Mouse (Mus musculus): ENCODE results near the gene Asxl2. TPM values are rescaled to one million over a fixed set of nuclear protein-coding genes. Genes with fewer than 3 reads are reported as not detected.

Asxl2 gene
- polyA plus RNA-seq, 1 experiment from 2014 or later = 25.6 TPM

- H3K9ac ChIP-seq (replicated peaks; ENCODE audit: low read depth, low read length) = no peak overlapping the region
- H3K4me3 ChIP-seq (ENCODE audit: low read depth, low read length) = no peak overlapping the region
- H3K27me3 ChIP-seq (ENCODE audit: control insufficient read depth, insufficient read depth, low read length) = no peaks in the 10 kb centered on the region
- 87% methylated on average over 1 of the region's 1 CpGs for WGBS
- H3K36me3 ChIP-seq (ENCODE audit: control insufficient read depth, insufficient read depth, low read length) = no peaks in the 10 kb centered on the region
- no peaks in the 10 kb centered on the region for H3K9me3 ChIP-seq (ENCODE audit: control insufficient read depth, low read depth, low read length)
- 0 out of 2 replicates have a peak, but pooled peaks cover 4% of the 10 kb centered on the region for H3K4me1 ChIP-seq (ENCODE audit: control insufficient read depth, insufficient read depth, low read length)
- no peak for ATAC-seq (ENCODE audit: insufficient number of reproducible peaks, insufficient read depth, low FRiP score, low read depth)
- H3K4me2 ChIP-seq (replicated peaks; ENCODE audit: low read depth, low read length) = no peak overlapping the region
- no peak overlapping the region for H3K27ac ChIP-seq (ENCODE audit: low read length)
These were observed 3.9 kb upstream of the Asxl2 start for GRCm38 (mm10) chr12:3422786-3423185.

- Histone ChIP-seq H3K4me2 (replicated peaks; ENCODE audit: low read depth, low read length) (no peak overlapping the region), H3K36me3 (ENCODE audit: control insufficient read depth, insufficient read depth, low read length) (no peaks in the 10 kb centered on the region), H3K9ac (replicated peaks; ENCODE audit: low read depth, low read length) (no peak overlapping the region), H3K27ac (ENCODE audit: low read length) (no peak overlapping the region), H3K27me3 (ENCODE audit: control insufficient read depth, insufficient read depth, low read length) (no peaks in the 10 kb centered on the region), H3K4me3 (ENCODE audit: low read depth, low read length) (no peak overlapping the region), H3K9me3 (ENCODE audit: control insufficient read depth, low read depth, low read length) (no peaks in the 10 kb centered on the region), H3K4me1 (ENCODE audit: control insufficient read depth, insufficient read depth, low read length) (peaks cover 4% of the 10 kb centered on the region; the same call in 1 of the 2 replicates)
- 75% methylated on average over 2 of the region's 2 CpGs for WGBS
- ATAC-seq (ENCODE audit: insufficient number of reproducible peaks, insufficient read depth, low FRiP score, low read depth) = no peak
These were observed 2.5 kb upstream of the Asxl2 start for GRCm38 (mm10) chr12:3424179-3424578.

- Histone ChIP-seq H3K36me3 (ENCODE audit: control insufficient read depth, insufficient read depth, low read length) (no peaks in the 10 kb centered on the region), H3K27me3 (ENCODE audit: control insufficient read depth, insufficient read depth, low read length) (no peaks in the 10 kb centered on the region), H3K27ac (ENCODE audit: low read length) (peak overlapping the region; percentile 90), H3K4me3 (ENCODE audit: low read depth, low read length) (peak overlapping the region; percentile 94), H3K9ac (replicated peaks; ENCODE audit: low read depth, low read length) (peak overlapping the region; percentile 25), H3K4me1 (ENCODE audit: control insufficient read depth, insufficient read depth, low read length) (peaks cover 4% of the 10 kb centered on the region; the same call in 1 of the 2 replicates), H3K4me2 (replicated peaks; ENCODE audit: low read depth, low read length) (peak overlapping the region; percentile 70), H3K9me3 (ENCODE audit: control insufficient read depth, low read depth, low read length) (no peaks in the 10 kb centered on the region)
- ATAC-seq (ENCODE audit: insufficient number of reproducible peaks, insufficient read depth, low FRiP score, low read depth) = peak; percentile 7; the same call in 1 of the 2 replicates
- 38% methylated on average over 15 of the region's 15 CpGs for WGBS
These were observed 999 bp upstream of the Asxl2 start for GRCm38 (mm10) chr12:3425375-3426341.

- Histone ChIP-seq H3K36me3 (ENCODE audit: control insufficient read depth, insufficient read depth, low read length) (no peaks in the 10 kb centered on the region), H3K4me3 (ENCODE audit: low read depth, low read length) (peak overlapping the region; percentile 94), H3K27ac (ENCODE audit: low read length) (peak overlapping the region; percentile 94), H3K4me1 (ENCODE audit: control insufficient read depth, insufficient read depth, low read length) (peaks cover 4% of the 10 kb centered on the region; the same call in 1 of the 2 replicates), H3K9ac (replicated peaks; ENCODE audit: low read depth, low read length) (peak overlapping the region; percentile 89), H3K9me3 (ENCODE audit: control insufficient read depth, low read depth, low read length) (no peaks in the 10 kb centered on the region), H3K27me3 (ENCODE audit: control insufficient read depth, insufficient read depth, low read length) (no peaks in the 10 kb centered on the region), H3K4me2 (replicated peaks; ENCODE audit: low read depth, low read length) (peak overlapping the region; percentile 42)
- WGBS = under 1% methylated on average over 65 of the region's 65 CpGs
- ATAC-seq (ENCODE audit: insufficient number of reproducible peaks, insufficient read depth, low FRiP score, low read depth) = peak; percentile 63
These were observed 621 bp downstream of the Asxl2 start for GRCm38 (mm10) chr12:3427067-3427889.

- H3K4me2 ChIP-seq (replicated peaks; ENCODE audit: low read depth, low read length) = peak overlapping the region; percentile 42
- peak overlapping the region; percentile 94 for H3K4me3 ChIP-seq (ENCODE audit: low read depth, low read length)
- no peaks in the 10 kb centered on the region for H3K27me3 ChIP-seq (ENCODE audit: control insufficient read depth, insufficient read depth, low read length)
- no peaks in the 10 kb centered on the region for H3K9me3 ChIP-seq (ENCODE audit: control insufficient read depth, low read depth, low read length)
- no peak overlapping the region for H3K27ac ChIP-seq (ENCODE audit: low read length)
- peaks cover 4% of the 10 kb centered on the region; the same call in 1 of the 2 replicates for H3K4me1 ChIP-seq (ENCODE audit: control insufficient read depth, insufficient read depth, low read length)
- no peak for ATAC-seq (ENCODE audit: insufficient number of reproducible peaks, insufficient read depth, low FRiP score, low read depth)
- H3K9ac ChIP-seq (replicated peaks; ENCODE audit: low read depth, low read length) = no peak overlapping the region; the same call in 1 of the 2 replicates
- H3K36me3 ChIP-seq (ENCODE audit: control insufficient read depth, insufficient read depth, low read length) = no peaks in the 10 kb centered on the region
- 64% methylated on average over 11 of the region's 11 CpGs for WGBS
These were observed 1.5 kb downstream of the Asxl2 start for GRCm38 (mm10) chr12:3427891-3428775.

- Histone ChIP-seq H3K27me3 (ENCODE audit: control insufficient read depth, insufficient read depth, low read length) (no peaks in the 10 kb centered on the region), H3K4me3 (ENCODE audit: low read depth, low read length) (no peak overlapping the region), H3K4me2 (replicated peaks; ENCODE audit: low read depth, low read length) (no peak overlapping the region), H3K9ac (replicated peaks; ENCODE audit: low read depth, low read length) (no peak overlapping the region), H3K9me3 (ENCODE audit: control insufficient read depth, low read depth, low read length) (no peaks in the 10 kb centered on the region), H3K27ac (ENCODE audit: low read length) (no peak overlapping the region), H3K36me3 (ENCODE audit: control insufficient read depth, insufficient read depth, low read length) (no peaks in the 10 kb centered on the region), H3K4me1 (ENCODE audit: control insufficient read depth, insufficient read depth, low read length) (peaks cover 4% of the 10 kb centered on the region; the same call in 1 of the 2 replicates)
- WGBS = 74% methylated on average over 2 of the region's 2 CpGs
- no peak for ATAC-seq (ENCODE audit: insufficient number of reproducible peaks, insufficient read depth, low FRiP score, low read depth)
These were observed 3.2 kb downstream of the Asxl2 start for GRCm38 (mm10) chr12:3429681-3430442.

GRCm38 (mm10) chr12:3430443-3430753 is 3.7 kb downstream of the Asxl2 start:
- H3K4me3 ChIP-seq (ENCODE audit: low read depth, low read length) = no peak overlapping the region
- no peak overlapping the region for H3K4me2 ChIP-seq (replicated peaks; ENCODE audit: low read depth, low read length)
- no peaks in the 10 kb centered on the region for H3K9me3 ChIP-seq (ENCODE audit: control insufficient read depth, low read depth, low read length)
- ATAC-seq (ENCODE audit: insufficient number of reproducible peaks, insufficient read depth, low FRiP score, low read depth) = no peak
- H3K4me1 ChIP-seq (ENCODE audit: control insufficient read depth, insufficient read depth, low read length) = peaks cover under 1% of the 10 kb centered on the region; the same call in 1 of the 2 replicates
- H3K27me3 ChIP-seq (ENCODE audit: control insufficient read depth, insufficient read depth, low read length) = no peaks in the 10 kb centered on the region
- H3K9ac ChIP-seq (replicated peaks; ENCODE audit: low read depth, low read length) = no peak overlapping the region
- no peak overlapping the region for H3K27ac ChIP-seq (ENCODE audit: low read length)
- H3K36me3 ChIP-seq (ENCODE audit: control insufficient read depth, insufficient read depth, low read length) = no peaks in the 10 kb centered on the region

Data from stomach, embryonic 14.5 days (tissue).